Mouse (Mus musculus): Measurements from ENCODE around the gene Usp51. TPM values are rescaled to one million over a fixed set of nuclear protein-coding genes. Genes with fewer than 3 reads are reported as not detected.

The Usp51 gene
- total RNA-seq, 2 experiments from 2014 or later = 0.42 to 2.0 TPM

Other genes starting within 250 kb of the Usp51 start
- not detected in 2 replicates for gene Shroom2, start 237.0 kb upstream of the Usp51 start, total RNA-seq (2014; fragmentation: Nextera tagmentation)
- gene Shroom2, start 237.0 kb upstream of the Usp51 start, total RNA-seq (2017) = not detected in 2 replicates
- gene Gpr143, start 224.5 kb upstream of the Usp51 start, total RNA-seq (2014; fragmentation: Nextera tagmentation) = not detected in 2 replicates
- not detected in 2 replicates for gene Gpr143, start 224.5 kb upstream of the Usp51 start, total RNA-seq (2017)
- 0.98 TPM in 1 of 2 replicates, not detected in the other for gene Mageh1, start 31.1 kb downstream of the Usp51 start, total RNA-seq (2014; fragmentation: Nextera tagmentation)
- 1.3 and 3.9 TPM in 2 replicates for gene Mageh1, start 31.1 kb downstream of the Usp51 start, total RNA-seq (2017)
- not detected in 2 replicates for gene Foxr2, start 112.3 kb downstream of the Usp51 start, total RNA-seq (2014; fragmentation: Nextera tagmentation)
- not detected in 2 replicates for gene Foxr2, start 112.3 kb downstream of the Usp51 start, total RNA-seq (2017)
- gene Rragb, start 133.5 kb downstream of the Usp51 start, total RNA-seq (2014; fragmentation: Nextera tagmentation) = 5.7 and 6.8 TPM in 2 replicates
- 3.3 and 9.1 TPM in 2 replicates for gene Rragb, start 133.5 kb downstream of the Usp51 start, total RNA-seq (2017)
- 1.3 and 2.4 TPM in 2 replicates for gene Klf8, start 231.0 kb downstream of the Usp51 start, total RNA-seq (2014; fragmentation: Nextera tagmentation)
- gene Klf8, start 231.0 kb downstream of the Usp51 start, total RNA-seq (2017) = 0.75 and 2.8 TPM in 2 replicates